Mouse (Mus musculus): ENCODE data around the gene Gnb5.

Gnb5 gene

DNA sequence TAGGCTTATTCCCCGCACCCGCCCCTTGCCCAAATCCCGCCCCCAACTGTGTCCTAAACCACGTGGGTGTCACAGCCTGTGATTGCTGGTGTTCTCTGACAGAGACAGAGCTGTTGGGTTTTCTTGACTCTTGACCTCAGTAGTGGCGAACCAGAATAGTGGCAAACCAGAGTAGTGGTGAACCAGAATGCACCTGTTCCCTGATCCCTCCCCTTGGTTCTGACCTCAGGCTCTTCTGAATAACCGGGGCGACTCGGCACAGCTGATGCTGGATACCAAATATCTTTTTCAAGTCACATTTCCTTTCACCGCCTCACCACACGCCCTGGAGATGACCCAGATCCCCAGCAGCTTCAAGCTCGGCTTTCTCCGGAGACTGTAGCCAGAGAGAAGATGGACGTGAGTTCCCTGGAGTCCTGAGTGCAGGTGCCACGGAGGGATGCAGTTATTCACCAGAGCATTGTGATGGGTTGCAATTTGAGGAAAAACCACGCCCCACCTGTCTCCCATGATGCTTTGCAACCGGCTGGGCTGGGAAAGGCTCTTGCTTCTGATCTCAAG lies 2.3 kb upstream of the Gnb5 start:
- in situ Hi-C loops (cut with MboI; ENCODE audit: low sequenced_read_pairs) = no loop called here

GRCm38 (mm10) chr9:75304286-75304685 lies 1.8 kb upstream of the Gnb5 start:
- in situ Hi-C loops (cut with MboI; ENCODE audit: low sequenced_read_pairs) = no loop called here

GRCm38 (mm10) chr9:75307015-75307414 lies 927 bp downstream of the Gnb5 start:
- in situ Hi-C loops (cut with MboI; ENCODE audit: low sequenced_read_pairs) = no loop called here

DNA sequence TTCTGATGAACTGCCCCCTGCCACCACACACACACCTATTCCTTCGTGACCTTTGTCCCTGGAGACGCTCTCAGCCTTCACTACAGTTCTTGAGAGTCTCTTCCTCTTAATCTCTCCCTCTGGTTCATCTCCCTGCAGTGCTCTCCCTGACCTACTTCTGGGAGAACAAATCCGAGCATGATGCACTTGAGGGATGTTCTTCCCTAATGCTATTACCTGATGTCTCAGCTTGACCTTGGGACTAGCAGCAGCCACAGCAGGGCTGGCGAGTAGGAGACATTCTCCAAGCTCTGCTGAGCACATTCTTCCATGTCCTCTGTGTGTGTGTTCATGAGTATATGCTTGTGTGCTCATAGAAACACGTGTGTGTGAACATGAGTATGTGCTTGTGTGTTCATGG lies 2.5 kb downstream of the Gnb5 start:
- in situ Hi-C loops (cut with MboI; ENCODE audit: low sequenced_read_pairs) = no loop called here

DNA sequence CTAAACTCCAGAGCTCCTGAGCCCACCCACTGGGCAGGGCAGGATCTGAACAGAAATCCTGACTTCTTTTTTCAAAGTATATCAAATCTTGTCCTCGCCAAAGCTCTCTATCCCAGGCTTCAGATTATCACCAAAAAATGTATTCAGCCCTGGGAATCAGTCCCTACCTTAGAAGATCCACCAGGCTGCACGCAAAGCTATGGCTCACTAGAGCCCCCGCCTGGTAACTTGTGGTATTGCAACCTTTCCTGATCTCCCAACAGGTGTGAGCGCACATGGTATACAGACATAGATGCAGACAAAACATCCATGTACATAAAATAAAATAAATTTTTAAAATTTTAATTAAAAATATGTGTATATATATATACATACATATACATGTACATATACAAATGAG lies 5.9 kb downstream of the Gnb5 start:
- in situ Hi-C loops (cut with MboI; ENCODE audit: low sequenced_read_pairs) = no loop called here

- in situ Hi-C loops (cut with MboI; ENCODE audit: low sequenced_read_pairs) = no loop called here
Observed at GRCm38 (mm10) chr9:75313138-75313831, 7.2 kb downstream of the Gnb5 start.

GRCm38 (mm10) chr9:75313832-75314516 lies 7.9 kb downstream of the Gnb5 start:
- in situ Hi-C loops (cut with MboI; ENCODE audit: low sequenced_read_pairs) = no loop called here

DNA sequence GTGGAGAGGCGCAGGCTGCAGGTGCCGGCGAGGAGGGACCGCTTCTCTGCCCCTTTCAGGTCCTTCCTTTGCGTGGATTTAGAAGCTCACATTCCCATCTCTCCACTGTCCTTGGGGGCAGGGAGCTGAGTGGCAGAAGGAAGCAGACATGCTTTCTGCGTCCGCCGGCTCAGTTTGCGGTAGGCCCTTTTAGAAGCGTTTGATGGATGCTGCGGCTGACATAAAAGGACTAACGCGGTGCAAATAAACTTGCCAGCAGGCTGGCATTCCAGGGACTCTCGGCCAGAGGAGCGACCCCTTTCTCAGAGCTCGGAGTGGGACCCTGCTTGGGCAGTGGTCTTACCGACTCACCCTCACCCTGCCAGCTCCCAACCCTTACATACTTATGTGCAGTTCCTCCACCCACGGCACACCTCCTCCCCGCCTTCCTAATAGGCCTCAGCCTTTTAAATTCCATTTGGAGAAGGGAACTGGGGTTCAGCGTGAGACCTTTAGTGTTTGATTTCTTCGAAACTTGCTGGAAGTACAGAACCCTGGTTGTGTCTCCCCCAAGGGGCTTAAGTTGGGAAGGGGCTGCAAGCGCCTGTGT lies 8.5 kb downstream of the Gnb5 start:
- in situ Hi-C loops (cut with MboI; ENCODE audit: low sequenced_read_pairs) = no loop called here

DNA sequence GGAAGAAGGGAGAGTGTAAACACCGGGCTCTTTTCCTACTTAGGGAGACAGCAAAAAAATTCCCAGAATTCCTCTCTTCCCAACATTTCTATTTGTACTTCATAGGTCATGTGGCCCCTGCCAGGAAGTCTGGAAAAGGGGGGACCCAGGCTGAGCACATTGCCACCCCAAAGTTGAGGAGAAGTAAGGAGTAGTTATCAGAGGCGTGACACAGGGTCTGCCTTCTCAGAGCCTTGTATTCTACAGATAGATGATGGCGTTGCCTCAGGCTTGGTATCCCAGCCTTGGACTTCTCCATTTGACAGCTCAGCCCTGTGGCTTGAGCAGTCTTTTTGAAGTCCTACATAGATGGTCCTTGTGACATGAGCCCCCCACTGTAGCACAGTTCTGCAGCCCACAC lies 9.2 kb downstream of the Gnb5 start:
- in situ Hi-C loops (cut with MboI; ENCODE audit: low sequenced_read_pairs) = no loop called here

GRCm38 (mm10) chr9:75316771-75317170 lies 10.7 kb downstream of the Gnb5 start:
- in situ Hi-C loops (cut with MboI; ENCODE audit: low sequenced_read_pairs) = no loop called here

DNA sequence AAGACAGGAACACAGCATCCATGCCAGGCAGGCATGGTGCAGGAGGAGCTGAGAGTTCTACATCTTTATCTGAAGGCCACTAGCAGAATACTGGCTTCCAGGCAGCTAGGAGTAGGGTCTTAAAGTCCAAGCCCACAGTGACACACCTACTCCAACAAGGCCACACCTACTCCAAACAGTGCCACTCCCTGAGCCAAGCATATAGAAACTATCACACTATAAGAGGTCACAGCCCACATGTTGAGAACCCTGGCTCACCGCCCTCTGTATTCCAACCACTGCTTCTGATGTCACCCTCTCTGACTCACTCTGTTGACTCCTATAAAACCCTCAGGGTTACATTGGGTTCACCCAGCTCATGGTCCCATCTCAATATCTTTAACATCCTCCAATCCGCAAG lies 12.1 kb downstream of the Gnb5 start:
- in situ Hi-C loops (cut with MboI; ENCODE audit: low sequenced_read_pairs) = no loop called here

- in situ Hi-C loops (cut with MboI; ENCODE audit: low sequenced_read_pairs) = no loop called here
Observed at GRCm38 (mm10) chr9:75319365-75319764, 13.3 kb downstream of the Gnb5 start.

DNA sequence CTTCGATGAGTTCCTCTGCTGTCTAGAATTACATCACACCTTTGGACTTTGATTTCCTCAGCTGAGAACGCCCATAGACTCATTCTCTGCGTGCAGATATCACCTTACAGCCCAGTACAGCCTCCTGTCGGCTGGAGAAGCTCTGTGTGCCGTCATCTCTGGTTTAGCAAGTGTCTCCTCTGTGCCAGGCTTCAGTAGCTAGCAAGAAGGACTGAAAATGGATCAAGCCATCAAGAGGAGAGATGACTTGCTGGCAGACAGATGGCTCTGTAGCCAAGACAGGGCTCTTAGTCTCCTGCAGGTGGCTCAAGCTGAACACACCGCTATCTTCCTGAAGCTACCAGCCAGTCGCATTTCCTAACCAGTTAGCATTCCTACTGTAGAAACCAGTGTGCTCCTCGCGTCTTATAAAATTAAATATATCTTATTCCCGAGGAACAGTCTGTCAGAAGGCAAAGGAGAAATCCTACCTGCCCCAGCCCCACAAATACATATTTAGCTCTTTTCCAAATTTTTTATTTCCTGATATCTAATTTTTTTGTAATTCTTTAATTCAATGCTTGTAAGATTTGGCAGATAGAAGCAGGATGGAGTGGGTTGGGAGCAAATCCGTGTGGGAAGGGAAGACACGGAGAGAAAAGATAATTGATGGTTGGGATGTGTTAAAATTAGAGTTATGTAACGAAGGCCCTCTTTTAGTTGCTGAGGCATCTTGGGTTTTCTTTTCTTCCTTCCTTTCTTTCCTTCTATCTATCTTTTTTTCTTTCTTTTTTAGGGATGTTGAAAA lies 16.2 kb downstream of the Gnb5 start:
- in situ Hi-C loops (cut with MboI; ENCODE audit: low sequenced_read_pairs) = no loop called here

GRCm38 (mm10) chr9:75328047-75328446 lies 22.0 kb downstream of the Gnb5 start:
- in situ Hi-C loops (cut with MboI; ENCODE audit: low sequenced_read_pairs) = no loop called here

- in situ Hi-C loops (cut with MboI; ENCODE audit: low sequenced_read_pairs) = no loop called here
Observed at GRCm38 (mm10) chr9:75330821-75331220, 24.7 kb downstream of the Gnb5 start.

- in situ Hi-C loops (cut with MboI; ENCODE audit: low sequenced_read_pairs) = no loop called here
Observed at GRCm38 (mm10) chr9:75334440-75334839, 28.4 kb downstream of the Gnb5 start.

GRCm38 (mm10) chr9:75338016-75338415 lies 31.9 kb downstream of the Gnb5 start:
- in situ Hi-C loops (cut with MboI; ENCODE audit: low sequenced_read_pairs) = no loop called here

DNA sequence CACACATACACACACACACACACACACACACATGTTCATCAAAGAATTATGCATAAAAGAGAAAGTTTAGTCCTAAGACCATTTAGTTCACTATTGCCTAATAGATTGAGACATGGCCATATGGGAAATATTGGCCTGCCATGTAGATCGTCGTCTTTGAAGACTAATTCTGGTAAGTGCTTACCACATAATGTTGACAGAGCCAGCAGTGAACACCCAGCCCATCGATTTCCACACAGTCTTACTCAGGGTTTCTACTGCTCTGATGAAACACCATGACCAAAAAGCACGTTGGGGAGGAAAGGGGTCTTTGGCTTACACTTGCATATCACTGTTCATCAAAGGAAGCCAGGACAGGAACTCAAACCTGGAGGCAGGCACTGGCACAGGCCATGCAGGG lies 36.3 kb downstream of the Gnb5 start:
- in situ Hi-C loops (cut with MboI; ENCODE audit: low sequenced_read_pairs) = no loop called here

DNA sequence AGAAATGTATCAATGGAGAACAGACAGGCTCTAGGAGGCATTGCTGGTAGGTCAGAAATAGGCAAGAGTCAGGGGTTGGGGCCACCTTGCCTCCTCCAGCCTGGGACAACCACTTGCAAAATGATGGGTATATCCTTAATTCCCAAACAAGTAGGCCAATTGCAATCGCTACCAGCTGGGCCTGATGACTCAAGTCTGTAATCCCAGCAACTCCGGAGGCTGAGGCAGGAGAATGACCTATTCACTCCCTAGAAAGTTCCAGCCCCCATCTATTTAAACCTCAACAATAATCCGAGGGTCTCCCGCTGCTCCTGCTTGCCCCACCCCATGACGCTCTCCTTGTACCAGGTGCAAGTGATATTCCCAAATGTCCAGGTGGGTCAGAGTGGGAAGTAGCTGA lies 41.4 kb downstream of the Gnb5 start, which contains the start of gene Bcl2l10:
Gene Bcl2l10 (plus strand): TSS at position 301 of the 400 bp plus-strand sequence.
- in situ Hi-C loops (cut with MboI; ENCODE audit: low sequenced_read_pairs) = no loop called here

DNA sequence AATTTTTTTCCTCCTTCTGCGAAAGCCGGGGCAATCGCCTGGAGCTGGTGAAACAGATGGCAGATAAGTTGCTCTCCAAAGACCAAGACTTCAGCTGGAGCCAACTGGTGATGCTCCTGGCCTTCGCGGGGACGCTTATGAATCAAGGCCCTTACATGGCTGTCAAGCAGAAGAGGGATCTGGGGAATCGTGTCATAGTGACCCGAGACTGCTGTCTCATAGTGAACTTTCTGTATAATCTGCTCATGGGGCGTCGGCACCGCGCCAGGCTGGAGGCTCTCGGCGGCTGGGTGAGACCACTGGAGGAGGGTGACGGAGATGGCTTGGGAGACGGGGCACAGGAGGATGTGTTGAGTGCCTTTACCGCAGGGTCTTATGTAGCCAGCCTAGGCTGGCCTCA lies 42.0 kb downstream of the Gnb5 start:
- in situ Hi-C loops (cut with MboI; ENCODE audit: low sequenced_read_pairs) = no loop called here

GRCm38 (mm10) chr9:75348641-75349040 lies 42.6 kb downstream of the Gnb5 start:
- in situ Hi-C loops (cut with MboI; ENCODE audit: low sequenced_read_pairs) = no loop called here

All from CH12F3 (cell line).